Mouse (Mus musculus) urinary bladder, postnatal 10 days (tissue): ENCODE data around the gene Neurl3.
A peak's percentile ranks its signal among the peaks of the same experiment; 100 is the strongest.

Source experiments
- DNase-seq: peaks from one replicate; pipeline ENCODE4 v3.0.0; 2022; ENCODE audit warnings: low spot score

Gene Neurl3

DNA sequence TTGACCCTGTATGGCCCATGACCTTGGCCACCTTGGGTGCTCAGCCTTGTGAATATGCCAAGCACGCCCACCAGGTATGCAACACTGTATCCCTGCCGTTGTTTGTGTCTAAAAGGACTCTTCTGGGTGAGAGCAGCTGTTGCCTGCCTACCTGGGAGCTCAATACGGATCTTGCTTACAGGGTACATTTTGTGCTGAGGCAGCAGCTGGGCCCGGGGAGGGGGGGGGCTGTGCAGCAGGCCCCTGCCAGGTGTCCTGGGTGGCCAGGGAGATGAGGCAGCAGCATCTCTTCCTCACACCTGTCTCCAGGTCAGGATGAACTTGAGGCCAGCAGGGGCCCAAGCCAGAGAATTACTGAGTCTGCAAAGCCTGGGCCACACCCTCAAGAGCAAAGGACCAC is 23.6 kb upstream of the Neurl3 start:
- DNase-seq: no peak

DNA sequence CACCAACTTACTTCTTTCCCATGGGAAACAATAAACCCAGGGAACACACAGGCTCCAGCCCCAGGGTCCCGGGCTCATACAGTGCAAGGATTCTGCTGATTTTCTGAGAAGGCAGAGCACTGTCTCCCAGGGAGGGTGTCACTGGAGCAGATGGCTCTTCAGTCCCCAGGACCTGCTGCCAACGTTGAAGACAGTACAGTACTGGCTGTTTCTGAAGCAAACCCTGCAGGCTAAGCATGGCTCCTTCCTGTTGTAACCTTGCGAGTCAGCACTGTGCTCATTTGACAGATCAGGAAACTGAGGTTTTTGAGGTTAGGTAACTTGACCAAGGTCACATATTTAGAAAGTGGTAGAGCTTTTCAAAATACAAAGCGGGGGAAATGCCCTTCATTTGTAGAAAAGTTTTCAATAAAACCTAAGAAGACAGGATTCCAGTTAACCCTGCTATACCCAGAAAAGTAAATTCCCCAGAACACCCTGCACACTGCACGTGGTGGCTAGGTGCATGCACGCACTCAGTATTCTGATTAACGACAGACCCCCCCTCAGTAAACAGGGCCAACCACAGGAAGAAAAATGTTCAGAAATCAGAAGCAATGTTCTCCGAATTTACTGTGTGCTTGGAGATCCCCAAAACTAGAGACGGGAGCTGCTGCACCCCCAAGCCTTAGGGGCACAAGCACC is 22.1 kb upstream of the Neurl3 start:
- DNase-seq: no peak

DNA sequence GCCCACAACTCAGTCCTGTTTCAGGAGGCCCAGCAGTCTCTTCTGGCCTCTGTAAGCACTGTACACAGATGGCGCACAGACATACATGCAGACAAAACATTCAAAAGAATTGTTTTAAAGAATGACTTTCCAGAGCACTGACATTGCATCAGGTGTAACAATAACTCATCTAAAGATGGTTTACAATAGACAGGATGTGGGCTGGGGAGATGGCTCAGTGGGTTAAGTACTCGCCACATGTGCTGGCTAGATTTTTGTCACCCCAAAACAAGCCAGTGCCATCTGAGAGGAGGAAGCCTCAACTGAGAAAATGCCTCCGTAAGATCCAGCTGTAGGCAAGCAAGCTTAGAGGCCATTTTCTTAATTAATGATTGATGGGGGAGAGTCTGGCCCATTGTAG is 19.9 kb upstream of the Neurl3 start:
- no peak for DNase-seq

DNA sequence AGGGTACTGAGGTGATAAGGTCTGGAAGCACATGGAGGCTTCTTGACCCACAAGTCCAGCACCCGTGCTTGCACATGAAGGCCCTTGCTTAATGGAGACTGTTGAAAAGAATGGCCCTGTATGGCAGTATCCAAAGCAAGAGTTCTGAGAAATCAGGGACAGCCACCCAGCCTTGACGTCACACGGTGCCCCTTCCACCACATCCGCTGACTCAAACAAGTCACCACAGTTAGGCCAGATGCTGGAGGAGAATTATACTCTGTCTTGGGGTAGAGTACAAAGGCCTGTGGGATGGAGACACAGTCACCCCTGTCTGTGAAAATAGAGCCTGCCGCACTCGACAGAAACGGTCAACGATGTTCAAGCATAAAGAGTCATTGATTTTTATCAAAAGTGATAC is 19.0 kb upstream of the Neurl3 start:
- DNase-seq: no peak

DNA sequence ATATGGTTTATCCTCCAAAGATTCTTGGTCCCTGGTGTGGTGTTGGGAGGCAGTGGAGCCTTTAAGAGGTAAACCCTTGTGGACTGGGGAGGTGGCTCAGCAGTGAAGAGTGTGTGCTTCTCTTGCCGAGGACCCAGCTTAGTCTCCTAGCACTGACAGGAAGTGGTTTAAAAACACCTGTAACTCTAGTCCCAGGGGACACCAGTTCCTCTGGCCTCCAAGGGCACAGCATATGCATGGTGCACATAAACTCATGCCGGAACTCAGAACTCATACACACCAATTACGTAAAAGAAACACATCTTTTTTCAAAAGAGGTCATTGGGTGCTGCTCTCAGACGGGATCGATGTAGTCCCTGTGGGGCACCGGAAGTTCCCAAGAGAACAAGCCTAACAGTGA is 7.4 kb upstream of the Neurl3 start:
- DNase-seq: no peak

DNA sequence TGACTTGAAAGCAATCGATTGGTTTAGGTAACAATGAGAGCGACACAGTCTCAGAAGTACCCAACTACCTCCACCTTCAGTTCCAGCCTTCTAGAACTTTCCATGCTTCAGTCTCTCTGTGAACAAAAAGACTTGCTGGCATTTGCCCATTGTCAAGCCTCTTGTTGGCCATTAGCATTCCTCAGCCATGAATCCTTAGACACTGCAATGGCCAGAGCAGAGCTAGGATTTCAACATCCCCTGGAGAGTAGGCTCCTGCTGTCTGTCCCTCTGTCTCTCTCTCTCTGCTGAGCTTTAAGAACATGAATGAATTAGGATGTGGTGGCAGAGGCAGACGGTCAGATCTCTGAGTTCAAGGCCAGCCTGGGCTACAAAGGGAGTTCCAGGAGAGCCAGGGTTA is 6.5 kb upstream of the Neurl3 start:
- no peak for DNase-seq

DNA sequence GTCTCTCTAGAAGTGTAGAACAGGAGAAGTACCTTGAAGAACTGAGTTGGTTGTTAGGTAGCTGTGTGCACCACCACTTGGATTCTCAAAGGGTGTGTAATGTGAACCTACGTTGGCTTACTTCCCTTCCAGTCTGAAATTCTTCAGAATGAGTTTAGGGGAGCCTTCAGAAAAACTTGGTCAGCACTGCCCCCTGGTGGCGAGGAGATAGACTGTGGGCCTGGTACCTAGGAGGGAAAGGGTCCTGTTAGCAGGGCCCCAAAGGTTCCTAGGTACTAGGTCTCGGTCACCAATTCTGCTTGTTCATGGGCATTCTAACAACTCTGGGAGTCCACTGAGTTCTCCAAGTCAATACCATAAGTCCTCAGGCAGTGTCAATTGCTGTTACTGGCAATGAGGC is 4.7 kb upstream of the Neurl3 start:
- DNase-seq: peak; percentile 40

DNA sequence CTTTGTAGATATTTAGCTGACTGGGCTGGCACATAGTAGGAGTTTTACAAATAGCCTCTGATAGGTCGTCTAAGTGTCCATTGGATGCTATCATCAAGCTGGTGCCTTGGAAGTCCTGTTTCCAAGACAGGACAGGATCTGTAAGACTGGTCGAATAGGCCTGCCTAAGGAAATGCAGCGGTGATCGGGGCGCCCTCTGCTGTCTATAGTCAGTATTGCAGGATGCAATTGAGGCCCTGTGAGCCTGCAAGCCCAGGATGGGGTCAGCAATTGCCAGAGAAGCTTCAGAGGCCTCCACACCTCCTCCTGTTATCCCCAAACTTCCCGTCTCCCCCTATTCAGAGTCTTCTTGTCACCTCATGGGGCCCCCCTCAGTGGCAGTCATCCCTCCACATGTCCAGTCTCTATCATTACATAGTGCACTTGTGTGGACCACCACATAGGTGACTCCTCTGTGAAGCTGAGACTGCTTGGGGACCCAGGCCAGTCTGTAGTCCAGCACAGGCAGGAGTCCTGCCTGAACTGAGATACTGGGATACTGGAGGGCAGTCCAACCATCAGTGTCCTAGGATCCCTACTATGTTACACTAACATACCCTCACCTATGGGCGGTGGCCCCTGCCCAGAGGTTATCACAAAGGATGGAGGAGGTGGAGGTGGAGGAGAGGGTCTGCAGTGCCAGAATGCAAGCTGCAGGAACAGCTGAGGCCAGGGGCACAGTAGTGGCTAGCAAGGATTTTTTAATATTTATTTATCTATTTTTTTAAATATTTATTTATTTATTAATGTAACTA is 3.0 kb upstream of the Neurl3 start:
- DNase-seq: peak; percentile 47

DNA sequence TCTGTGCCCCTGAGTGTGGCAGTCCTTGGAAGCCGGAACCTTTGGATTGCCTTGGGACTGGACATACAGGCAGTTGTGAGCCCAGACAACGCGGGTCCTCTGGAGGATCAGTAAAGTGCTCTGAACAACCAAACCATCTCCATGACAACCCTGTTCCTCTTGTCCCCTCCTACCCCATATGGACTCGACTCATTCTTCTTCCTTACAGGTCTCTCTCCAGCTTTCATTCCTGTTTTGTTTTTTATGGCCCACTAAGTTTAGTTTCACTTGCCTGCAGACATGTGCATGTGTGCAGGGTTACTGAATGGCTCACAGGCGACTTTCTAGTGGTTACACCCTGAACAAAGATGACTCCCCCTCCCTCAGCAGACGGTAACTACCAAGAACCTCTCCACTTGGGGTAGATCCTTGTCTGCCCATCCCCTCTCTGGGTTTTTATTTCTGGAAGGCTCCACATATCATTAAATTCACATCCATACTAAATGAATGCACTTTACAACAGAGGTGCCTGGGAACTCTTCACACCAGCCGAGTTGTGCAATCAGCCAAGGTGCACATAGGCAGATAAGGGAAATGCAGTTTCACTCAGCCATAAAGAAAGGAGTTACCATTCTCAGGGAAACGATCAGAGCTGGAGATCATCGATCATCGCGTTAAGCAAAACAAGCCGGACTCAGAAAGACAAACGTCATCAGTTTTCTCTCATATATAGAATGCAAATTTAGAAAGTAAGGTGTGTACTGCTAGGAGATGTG is 1.3 kb upstream of the Neurl3 start:
- no peak for DNase-seq

DNA sequence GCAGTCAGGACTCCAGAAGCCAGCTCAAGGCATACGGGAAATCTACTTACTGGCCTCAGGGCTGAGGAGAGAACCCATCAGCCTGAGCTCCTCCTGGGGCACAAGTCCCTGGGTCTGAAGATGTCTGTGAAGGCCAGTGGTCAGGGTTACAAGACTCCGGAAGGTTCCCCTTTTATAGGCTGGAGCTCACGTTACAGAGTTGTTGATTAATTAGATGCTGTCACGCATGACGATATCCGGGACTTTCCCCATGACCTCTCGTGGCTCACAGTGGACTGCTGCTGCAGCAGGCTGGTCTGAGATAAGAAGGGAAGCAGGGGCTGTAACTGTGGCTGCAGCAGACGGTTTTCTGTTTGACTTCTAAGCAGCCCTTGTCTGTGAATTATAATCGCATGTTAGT is 1.2 kb downstream of the Neurl3 start:
- no peak for DNase-seq

DNA sequence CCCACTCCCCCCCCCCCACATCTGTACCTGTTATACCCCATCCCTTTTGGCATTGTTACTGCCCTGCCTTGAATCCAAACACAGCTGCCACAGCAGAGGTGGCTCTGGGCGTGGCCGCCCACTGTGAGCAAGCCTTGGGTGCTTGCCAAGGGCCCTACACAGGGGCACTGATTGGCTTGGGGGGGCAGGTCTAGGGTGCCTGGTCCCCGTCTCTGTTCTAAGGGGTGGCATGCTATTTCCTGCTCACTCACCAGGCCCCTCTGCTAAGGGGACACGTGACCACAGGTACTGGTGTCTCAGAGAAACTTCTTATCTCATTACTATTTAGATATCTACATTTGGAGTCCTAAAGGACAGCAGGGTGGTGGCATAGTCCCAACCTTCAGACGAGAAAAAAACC is 1.9 kb downstream of the Neurl3 start:
- DNase-seq: no peak

DNA sequence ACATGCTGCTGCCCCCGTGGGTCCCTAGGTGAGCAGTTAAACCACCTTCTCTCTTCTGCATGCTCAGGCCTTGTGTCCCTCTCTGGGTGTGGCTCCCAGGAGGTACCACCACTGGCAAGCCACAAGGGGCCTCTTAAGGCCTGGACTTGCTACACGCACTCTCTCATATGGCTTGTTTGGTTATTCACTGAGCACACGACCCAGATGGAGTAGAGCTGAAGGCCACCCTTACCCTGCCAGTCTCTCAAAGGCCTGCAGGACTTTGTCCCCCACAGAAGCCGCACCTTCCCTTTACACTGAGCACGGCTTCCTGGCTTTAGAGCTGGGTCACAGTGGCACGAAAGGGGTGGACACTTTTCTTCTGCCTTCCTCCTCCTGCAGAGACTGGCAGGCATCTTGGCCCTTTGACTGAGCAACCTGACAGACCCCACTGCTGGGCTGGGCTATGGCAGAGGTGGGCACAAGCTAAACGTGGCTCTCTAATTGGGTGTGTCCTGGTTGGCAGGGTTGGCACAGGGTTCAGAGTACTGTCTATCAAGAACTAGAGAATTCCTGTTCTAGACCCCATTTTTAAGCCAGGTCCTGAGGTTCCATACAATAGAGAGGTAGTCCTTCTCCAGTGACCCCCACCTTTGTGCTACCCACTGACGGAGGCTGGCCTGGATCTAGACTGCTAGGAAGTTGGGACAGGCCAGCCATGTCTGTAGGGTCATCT is 2.8 kb downstream of the Neurl3 start:
- DNase-seq: no peak

DNA sequence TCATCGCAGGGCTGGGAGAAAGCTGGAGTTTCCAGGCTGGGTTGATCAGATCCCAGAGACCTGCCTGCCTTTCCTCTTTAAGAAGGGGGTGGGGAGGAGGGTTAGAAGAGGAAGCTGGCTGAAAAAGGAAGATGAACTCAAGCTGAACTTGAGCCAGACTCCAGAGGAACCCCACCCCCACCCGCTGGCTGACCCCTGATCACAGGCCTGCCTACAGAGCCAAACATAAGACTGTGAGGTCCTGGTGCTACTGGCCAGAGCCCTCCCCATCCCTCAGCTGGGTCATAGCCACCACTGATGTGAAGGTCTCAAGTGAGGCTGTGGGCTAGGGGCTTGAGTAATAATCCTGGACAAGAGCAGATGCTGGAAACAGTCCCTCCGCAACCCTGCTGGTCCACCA is 3.8 kb downstream of the Neurl3 start:
- no peak for DNase-seq

DNA sequence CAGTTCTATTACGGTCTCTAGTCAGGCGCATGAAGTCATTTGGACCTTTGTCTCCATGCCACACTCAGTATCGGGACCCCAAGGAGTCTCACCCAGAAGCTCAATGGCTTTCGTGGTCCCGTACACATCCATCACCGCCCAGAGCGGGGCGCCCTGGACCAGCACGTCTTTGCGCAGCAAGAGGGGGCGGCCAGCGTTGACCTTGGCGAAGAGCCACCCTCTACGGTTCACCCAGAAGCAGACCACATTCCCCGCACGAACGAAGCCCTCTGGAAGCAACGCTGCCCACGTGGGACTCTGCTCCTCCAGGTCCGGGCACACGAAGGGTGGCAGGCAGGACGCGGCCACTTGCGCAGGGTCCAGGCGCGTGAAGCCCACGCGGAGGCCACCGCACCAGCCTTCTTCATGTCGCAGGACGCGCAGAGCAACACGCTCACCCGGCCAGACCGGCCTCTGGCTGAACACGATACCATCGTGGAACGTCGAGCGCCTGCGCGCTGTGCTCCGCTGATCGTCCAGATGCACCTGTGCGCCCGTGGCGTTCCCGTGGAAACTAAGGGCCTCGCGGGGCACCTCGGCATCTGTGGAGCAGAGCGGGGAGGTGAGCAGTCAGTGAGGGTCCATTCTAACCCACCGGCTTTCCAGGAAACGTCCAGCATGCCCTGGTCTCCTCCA is 5.2 kb downstream of the Neurl3 start:
- DNase-seq: no peak

DNA sequence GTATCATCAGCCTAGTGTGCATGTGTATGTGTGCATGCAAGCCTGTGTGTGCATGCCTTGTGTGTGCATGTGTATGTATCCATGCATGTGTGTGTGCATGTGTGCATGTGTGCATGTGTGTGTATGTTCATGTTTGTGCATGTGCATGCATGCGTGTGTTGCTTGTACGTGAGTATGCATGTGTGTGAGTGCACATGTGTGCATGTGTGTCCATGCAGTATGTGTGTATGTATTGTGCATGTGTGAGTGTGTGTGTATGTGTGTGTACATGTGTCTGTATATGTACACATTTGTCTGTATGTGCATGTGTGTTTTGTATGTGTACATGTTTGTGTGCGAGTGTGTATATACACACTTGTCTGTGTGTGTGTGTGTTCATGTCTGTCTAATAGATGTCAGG is 6.9 kb downstream of the Neurl3 start:
- DNase-seq: no peak

DNA sequence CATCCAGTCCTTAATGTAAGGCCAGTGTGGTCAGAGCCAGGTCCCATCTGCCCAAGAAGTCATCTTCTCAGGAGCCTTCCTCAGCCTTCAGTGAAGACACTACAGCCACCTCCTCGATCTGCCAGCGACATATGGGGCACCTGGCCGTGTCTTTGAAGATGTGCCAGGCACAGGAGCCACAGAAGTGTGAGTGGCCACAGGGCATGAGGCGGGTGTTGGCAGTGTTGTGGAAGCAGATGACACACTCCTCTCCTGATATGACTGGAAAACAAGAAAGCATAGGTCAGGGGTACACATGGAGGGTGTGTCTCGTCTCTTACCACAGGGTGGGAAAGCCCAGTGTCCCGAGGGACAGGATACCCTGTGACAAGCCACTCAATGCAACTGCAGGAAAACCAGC is 8.2 kb downstream of the Neurl3 start:
- no peak for DNase-seq

DNA sequence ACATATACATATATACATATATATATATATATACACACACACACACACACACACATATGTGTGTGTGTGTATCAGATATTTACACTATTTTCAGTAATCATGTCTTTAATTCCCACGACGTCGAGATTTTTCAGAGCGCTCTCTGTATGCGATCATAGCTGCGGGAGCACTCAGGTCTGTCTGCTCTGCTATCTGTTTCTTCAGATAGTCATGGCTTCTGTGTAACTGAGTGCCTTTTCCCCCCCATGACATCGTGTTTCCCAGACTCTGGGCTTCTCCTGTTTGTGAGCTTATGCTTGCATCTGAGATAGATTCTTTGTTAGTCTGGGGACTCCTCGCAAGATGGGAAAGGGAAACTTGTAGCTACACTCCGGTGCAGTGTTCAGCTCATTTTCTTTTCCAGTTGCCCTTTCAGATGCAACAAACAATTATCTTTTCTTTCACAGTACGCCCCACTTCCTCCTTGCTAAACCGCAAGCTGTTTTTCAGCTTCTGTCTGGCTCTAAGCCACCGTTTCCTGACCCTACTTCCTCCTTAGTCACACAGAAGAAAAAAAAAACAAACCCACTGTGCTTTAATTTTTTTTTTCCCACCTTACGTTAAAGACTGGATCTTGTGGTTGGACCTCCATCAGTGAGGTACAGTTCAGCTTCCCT is 10.5 kb downstream of the Neurl3 start:
- no peak for DNase-seq

DNA sequence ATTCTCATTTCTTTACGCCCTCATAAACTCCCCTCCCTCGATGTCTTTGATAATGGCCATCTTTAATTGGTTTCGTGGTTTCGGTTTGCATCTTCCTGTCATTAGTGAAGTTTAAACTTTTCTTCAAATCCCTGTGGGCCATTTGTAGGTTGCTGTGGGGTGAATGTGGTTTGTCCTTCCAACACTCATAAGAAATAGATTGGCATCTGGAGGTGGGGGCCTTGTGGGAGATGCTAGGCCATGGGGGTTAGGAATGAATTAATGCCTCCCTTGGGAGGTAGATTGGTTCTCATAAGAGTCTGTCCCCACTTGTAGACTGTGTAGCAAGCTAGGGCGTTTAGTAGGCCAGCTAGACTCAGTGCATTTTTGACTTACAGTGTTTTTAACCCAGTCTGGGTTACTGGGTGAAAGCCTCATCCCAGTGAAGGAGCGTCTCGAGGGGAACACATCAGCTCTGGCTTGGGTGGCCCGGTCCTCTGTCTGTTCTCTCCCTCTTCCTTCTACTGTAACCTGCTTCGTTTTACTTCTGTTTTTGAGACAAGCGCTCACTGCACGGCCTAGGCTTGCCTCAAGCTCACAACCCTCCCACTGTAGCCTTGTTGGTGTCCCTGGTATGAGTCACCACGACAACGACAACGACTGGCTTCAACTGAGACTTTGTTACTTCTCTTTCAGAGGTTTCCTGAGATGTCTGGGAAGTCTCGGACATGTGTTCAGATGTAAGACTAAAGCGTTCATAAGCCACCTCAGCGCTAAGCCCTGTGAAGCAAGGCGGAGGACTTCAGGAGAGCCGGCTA is 12.6 kb downstream of the Neurl3 start:
- no peak for DNase-seq

DNA sequence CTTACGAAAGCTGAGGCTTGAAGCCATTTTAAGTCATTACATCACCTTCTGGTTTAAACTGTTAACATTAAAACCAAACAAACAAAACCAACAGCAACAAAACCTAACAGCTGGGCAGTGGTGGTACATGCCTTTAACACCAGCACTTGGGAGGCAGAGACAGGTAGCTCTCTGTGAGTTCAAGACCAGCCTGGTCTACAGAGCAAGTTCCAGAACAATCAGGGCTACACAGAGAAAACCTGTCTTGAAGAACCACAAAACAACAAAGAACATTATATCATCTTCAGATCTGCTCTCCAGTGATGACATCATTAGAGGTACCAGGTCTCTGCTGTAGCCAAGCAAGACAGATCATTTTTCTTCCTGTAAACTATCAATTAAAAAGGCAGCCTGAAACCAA is 14.1 kb downstream of the Neurl3 start:
- DNase-seq: no peak

DNA sequence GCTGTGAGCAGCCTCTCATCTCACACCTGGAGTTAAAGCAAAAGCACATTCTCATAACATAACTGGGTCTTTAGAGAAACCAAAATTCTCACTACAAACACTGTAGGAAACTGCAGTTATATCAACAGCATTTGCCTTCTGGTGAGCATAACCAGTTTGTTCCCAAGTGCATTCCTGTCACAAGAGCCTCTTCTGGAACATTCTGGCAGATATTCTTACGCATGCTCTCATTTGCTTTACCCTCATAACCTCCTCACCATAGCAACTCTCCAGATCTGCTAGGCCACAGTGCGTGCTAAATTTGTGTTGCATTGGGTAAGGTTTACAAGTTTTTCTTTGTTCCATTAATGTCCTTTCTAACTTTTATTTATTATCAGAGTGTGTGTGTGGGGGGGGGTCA is 15.2 kb downstream of the Neurl3 start:
- DNase-seq: no peak

DNA sequence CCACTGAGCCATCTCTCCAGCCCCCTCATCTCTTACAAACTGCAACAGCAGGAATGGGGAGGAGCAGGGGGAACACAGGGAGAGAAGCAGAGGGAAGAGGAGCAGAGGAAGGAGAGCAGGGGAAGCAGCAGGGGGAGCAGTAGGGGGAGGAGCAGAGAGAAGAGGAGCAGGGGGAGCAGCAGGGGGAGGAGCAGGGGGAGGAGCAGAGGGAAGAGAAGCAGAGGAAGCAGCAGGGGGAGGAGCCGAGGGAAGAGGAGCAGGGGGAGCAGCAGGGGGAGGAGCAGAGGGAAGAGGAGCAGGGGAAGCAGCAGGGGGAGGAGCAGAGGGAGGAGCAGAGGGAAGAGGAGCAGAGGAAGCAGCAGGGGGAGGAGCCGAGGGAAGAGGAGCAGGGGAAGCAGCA is 15.8 kb downstream of the Neurl3 start:
- no peak for DNase-seq
